Mouse (Mus musculus) right cerebral cortex, adult 2 months (tissue): ENCODE data around the gene Spef2.
"Not testable (repeated sequence)": the region's sequence is repeated elsewhere in the genome, so short reads cannot be mapped to it uniquely, and the experiment has no call there.

Experiments used
- DNase-seq, 2 experiments: peaks; one replicate each; pipeline ENCODE4 v3.0.0; 2021 to 2022; ENCODE audit warnings: low spot score in 2 of 2

Spef2 gene

DNA sequence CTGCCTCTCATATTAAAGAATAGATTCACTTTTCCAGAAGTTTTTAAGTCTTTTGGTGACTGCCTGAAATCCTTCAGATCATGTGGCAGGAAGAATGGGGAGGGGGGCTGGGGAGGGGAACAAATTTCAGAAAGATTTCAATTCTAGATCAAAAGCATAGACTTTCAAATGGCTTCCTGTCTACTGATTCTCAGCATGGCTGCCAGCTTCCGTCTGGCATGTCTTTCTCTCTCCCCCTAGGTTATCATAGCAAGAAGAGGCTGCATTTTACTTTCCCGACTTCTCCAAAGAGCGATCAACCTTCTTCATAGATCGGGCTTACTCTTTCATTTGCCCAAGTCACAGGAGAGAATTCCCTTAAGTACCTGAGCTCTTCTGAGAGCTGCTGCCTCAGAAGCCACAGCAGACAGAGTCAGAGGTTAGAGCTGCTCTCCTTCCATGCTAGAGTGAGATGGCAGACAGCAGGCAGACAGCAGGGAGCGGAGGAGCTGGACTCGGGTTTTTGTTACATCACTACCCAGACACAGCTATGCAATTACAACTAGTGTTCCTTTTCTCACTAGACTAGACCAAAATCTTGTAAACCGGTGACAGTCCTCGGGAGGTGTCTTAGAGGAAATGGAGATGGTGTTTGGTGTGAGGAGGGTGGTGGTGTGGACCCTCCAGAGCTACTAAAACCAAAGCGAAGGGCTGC lies 71.2 kb downstream of the Spef2 start:
- no peak for DNase-seq

DNA sequence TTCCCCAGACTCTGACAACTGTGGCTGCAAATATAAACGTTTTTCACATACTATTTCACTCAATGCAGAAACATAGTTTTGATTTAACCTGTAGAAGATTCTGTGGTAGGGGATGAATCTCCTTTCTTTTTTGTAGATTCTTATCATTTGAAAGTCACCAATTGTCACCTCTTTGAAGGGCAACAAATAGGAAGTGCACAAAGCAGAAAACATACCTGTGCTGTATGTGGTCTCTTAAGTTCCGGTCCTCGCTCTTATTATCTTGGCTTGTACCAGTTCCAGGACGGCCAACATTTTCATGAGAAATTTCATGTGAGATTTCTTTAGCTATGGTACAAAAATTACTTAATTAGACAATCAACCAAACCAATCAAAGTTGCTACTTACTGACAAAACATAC lies 80.1 kb downstream of the Spef2 start:
- no peak for DNase-seq

DNA sequence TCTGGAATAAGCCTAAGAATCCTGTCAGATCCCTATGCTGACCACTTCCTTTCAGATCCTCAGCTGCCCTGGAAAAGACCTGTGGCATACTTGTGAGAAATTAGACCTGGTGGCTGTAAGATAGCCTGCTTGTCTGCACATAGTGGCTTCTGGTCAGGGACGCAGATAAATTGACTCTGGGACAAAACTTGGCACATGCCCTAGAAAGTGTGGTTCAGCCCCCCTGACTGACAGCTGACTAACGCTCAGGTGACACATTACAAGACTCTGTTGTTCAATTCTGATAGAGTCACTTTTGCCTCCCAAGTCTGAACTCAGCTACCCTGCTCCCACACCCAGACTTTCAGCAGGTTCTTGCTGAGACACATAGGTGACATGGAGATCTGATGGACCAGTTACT lies 83.7 kb downstream of the Spef2 start:
- DNase-seq: not testable (repeated sequence)

DNA sequence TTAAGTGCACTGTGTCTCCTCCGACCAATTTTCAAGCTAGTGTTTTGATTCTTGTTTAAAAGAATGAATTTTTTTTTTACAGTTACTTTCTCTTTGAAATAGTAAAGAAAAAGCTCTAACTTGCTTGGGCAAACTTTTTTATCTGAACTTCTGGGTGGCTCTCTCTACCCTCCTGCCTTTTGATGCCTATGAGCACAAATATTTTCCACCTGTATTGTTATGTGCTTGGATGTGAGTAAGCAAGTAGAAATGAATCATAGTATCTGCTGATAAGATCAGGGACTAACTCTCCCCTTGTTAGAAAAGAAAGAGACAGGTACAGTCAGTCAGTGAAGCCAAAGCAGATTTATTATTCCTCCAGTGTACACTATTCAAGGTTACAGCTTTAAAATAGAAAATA lies 87.5 kb downstream of the Spef2 start:
- DNase-seq: no peak

DNA sequence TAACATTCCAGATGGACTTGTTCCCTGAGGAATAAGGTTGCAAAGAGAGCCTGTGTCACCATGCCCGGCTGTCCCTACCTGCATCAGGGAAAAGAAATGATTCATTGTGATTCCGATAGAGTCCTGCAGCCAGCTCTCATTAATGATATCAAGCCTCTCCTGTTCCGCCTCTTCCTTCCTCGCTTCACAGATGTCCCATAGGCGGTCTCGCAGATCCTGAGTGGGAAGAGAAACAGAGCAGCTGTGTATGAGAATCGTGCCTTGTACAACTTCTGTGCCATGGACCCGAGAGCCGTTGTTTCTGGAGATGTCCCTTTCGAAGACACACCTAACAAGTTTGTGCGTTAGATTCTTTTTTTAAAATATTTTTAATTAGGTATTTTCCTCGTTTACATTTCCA lies 114.2 kb downstream of the Spef2 start:
- DNase-seq: peak; percentile 9 to 13

DNA sequence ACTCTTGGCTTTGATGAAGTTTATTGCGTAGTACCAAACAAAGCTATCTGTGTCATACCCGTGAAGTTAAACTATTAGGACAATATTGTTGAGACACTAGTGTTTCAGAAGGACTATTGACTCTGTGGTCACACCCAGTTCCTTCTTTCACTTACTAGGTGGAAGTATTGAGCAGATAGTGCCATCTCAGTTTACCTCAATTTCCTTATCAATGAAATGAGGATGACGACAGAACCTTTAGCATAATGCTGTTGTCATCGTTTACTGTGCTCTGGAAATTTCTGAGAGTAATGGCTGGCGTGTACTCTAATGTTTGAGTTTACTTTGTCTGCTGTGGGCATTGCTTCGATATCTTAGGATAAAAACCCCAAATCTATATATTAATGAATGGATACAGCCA lies 117.0 kb downstream of the Spef2 start:
- DNase-seq: no peak

DNA sequence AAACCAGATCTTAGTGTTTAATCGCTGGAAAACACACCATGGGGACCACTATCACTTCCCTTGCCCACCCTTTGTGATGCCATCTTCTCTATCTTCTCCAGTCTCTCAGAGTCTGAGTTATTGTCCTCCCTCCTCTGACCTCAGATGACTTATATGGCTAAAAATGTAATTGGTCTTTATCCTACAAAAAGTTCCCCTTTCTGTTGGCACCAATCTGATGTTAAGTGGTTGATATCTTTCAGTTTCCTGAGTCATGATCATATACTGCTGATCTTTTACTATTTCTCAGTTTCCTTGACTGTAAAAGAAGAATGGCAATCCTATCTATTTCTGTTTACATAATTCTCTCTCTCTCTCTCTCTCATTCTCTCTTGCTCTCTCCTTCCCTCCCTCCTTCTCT lies 119.0 kb downstream of the Spef2 start:
- no peak for DNase-seq

DNA sequence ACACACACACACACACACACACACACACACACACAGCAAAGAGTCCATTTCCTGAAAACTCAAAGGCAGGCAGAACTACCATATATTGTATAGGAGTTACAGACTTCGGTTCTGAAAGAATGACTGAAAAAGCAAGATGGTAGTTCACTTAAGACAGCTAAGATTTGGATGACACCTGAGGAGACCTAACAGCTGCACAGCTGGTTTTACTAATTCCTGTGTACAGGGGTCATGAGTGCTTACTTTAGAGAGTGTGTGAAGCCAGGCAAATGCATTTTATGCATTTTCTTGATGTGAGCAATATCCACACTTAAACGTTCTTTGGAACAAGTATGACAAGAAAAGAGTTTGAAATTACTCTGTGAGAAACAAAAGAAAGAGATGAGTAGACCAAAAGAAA lies 124.0 kb downstream of the Spef2 start:
- DNase-seq: no peak

DNA sequence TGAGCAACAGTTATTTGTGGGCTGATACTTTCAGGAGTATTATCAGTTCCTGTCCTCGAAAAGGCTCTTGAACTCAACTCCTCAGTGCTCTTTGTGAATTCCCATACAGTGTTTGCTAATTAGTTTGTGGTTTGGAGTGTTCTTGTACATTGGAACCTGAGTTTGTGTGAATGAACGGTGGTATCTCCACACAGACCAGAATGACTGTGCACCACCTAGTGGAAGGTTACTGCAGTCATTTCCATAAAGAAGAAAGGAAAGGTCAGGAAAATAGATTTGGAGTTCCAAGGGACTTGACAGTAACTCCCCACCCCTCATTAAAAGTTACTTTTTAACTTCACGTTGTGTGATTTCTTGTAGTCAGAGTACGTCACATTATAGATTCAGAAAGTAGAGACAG lies 140.5 kb downstream of the Spef2 start:
- DNase-seq: peak; percentile 8 to 24

DNA sequence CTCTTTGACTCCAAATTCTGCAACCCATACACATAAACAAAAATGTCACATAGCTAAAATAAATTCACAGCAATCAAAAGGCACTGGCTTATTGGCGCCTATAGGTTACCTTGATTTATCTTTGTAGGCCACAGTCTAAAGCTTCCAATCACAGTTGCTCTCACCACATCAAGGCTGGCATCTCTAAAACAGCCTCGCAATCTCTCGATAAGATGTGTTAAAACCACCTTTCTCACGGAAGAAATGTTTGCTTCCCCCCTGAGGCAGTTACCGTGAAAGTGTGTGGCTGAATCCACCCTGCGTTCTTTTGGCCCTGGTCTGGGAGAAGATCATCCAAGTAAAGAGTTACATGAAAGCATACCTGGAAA lies 148.6 kb downstream of the Spef2 start:
- DNase-seq: no peak

DNA sequence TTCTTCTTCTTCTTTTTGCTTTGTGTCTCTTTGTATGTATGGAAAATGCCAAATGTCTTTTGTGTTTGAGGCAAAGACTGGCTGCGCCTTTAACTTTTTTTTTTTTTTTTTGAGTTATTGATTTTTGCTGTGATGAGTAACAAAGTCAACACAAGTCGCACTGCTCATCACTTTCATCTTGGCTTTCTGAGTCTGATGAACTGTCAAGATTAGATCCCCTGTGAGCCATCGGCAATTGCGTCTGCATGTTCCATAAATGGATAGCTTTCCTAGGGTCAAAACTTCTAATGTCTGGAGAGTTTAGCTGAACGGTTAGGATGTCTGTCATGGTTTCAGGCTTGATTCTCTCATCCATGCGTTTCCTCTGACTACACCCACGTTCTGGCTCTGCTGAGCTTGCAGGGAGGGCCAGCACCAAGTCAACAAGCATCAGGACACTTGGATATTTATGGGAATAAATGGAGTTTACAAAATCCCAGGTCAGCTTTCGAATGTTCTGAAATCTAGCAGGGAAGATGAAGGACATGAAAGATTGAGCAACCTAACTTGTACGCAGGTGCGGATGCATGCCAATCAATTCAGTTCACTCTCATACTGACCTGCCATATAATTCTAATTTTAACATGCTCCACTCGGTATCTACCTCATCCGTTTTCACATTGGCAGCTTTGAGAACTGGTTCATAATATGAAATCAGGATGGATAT lies 149.1 kb downstream of the Spef2 start:
- DNase-seq: no peak

DNA sequence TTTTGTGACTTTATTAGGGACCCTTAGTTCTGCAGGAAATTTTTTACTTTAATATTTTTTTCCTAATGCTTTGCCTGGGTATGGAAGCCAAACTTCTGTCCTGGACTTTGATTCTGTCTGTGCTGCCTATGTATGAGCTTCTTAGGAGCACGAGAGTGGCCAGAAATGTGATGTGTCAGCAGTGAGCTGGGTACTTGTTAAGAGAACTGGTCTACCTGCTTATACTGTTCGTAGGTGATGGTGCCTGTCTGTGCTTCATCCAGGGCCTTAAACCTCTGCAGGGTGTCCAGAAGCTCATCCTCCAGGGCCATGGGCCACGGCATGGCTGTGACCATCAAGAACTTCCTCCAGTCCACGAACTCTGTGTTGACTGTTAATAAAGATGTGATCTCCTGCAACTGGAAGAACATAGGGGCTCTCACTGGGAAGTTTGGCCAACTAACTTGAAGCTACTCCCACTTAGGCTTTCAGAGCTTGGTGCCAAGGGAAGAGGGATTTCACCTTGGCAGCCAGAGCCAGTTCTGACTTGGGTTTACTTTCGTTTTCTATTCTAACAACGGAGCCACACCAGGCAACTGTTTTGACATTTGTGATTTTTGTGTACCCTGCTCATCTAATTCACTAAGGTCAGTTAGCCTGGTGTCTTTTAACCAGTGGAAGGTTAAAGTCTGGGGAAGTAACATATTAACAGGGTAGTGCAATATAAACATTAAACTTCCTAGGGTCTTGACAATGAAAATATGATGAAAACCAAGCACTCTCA lies 152.2 kb downstream of the Spef2 start:
- DNase-seq: no peak

DNA sequence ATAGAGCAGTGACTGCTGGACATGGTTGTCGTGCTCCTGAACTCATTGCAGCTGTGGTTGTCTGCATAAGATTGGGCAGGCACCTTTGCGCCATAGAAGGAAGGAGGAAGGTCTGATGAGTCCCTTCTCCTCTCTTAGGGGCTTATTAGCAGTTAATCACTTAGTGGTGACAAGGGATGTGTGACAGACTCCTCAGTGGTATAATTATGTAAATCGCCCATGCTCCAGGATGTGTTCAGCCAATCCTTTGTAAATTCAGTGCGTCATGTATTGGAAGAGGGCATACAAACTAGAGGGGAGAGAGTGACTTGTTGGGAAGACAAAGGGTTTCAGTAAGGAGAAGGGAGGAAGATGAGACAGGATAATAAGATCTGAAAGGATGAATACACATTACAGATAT lies 158.7 kb downstream of the Spef2 start:
- no peak for DNase-seq

DNA sequence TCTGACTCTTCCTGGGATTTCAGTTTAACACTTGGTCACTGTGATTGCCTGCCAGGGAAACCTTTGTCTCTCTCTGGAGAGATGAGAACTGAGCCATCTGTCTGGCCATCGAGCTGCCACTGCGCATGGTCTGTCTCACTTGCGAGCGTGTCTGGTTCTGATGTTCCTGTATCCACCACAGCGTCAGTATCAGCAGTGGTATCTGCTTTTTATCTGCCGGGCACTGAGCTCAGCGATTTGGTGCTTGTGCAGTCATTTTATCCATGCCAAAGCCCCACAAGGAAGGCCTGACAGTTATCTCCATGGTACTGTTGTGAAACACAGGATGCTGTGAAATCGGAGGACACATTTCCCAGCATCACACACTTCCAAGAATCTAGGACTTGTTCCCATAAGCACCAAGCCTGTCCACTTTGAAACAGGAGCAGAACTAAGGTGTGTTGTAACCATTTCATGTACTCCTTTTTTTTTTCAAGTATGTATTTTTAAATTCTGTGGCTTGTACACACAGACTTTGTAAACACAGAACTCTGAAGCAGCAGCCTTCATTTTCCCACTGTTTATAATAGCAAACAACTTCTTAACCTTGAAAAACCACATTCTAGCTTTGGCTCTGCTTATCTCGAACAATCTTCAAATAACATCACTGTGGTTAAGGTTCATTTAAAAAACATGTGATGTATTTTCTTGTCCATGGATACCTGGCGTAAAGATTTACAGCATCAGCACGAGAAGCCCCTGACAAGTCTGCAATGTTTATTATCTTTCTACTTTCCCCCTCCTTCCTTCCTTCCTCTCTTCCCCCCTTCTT lies 168.0 kb downstream of the Spef2 start:
- no peak for DNase-seq

DNA sequence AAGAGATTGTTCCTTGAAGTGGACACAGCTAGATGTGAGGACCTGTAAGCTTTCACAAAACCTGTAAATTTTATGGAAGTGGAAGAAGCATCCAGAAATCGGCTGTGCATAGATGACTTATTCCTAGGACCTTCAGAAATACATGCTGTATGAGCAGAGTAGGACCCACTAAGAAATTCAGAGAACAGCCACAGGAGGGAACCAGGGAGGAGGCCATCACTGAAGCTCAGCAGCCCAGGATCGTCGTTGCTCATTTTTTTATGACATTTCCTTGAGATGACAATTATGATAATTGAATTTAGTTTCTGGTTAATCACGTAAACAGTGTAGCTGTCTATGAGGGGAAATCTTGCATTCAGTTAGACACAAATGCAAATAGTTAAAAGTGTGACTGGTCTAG lies 171.4 kb downstream of the Spef2 start:
- no peak for DNase-seq

DNA sequence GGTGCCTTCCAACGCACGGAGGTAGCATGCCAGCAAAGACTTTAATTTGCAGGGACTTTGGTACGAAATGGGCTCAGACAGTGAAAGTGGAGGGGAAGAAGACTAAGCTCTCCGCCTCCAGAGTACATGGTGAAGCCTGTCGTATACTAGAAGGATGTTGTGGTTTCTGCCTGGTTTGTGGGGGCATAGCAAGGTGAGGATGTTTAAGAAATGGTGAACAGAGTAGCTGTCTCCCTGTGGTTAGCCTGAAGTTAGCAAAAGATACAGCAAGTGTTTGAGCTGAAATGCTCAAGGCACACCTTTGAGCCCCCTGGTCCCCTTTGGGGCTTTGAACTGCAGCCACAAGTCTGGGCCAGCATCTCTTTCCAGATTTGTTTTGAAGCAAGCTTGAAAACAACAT lies 173.9 kb downstream of the Spef2 start:
- no peak for DNase-seq

DNA sequence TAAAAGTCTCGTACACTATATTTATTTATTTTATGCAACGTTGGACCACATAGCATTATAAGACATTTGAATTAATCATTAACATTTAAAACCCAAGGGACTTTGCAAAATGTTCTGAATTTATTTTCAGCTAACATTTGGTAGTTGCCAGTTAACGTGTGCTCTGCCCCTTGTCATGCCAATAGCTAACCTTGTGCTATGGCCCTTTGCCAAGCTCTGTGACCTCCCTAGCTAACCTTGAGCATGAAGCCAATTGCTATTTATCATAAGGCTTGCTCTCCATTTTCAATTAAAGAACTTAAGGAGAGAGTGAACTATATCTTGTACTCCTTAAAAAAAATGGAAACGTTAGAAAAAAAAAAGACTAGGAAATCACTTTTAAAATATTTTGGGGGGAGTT lies 175.3 kb downstream of the Spef2 start:
- DNase-seq: no peak

DNA sequence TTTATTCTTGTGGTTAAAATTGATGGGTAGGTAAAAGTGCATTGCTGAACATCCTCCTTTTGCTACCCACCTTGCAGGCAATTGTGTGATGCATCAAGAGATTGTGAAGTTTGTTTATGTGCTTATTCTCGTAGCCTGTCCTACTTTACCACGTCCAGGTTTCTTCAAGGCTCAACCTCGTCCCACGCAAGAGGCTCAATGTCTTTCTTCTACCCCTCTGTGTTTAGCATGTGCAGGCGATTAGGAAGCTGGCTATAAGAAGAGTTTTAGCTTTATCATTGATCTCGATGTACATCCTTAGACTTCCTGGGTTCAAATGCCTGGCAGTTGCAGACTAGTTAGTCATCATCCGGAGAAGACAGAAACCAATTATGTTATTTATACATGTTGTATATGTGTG lies 176.0 kb downstream of the Spef2 start:
- DNase-seq: no peak

DNA sequence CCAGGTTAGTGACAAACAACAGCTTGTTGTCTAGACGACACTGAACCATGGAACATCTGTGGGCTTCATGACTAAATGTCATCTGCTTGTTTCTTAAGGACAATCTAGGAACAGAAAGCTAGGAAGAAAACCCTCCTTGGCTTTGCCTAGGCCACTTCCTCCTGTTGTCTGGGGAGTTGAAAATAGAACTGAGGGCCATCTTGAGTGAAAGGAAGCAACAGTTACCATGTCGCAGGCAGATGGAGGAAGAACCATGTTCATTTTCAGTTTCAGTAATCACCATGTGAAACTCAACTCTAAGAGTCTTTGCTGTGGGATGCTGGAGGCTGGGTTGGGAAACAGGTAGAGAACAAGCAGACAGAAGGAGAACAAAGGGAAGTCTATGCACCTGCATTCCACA lies 176.8 kb downstream of the Spef2 start:
- DNase-seq: no peak

DNA sequence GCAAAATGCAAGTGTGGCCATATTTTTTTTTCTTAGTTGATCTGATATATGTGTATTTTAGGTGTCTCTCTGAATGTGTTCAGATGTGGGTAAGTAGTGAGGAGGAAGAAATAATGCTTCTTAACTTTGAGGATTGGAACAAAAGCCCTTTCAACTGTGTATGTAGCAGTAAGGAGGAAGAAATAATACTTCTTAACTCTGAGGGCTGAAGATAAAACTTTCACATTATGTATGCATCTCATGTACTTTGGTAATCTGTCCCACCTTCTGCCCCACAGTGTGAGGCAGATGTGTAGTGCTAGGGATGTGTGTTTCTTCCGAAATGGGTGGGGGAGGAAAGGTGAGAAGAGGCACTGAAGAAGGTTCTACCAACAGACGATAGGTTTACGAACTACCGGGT lies 181.4 kb downstream of the Spef2 start:
- DNase-seq: no peak

DNA sequence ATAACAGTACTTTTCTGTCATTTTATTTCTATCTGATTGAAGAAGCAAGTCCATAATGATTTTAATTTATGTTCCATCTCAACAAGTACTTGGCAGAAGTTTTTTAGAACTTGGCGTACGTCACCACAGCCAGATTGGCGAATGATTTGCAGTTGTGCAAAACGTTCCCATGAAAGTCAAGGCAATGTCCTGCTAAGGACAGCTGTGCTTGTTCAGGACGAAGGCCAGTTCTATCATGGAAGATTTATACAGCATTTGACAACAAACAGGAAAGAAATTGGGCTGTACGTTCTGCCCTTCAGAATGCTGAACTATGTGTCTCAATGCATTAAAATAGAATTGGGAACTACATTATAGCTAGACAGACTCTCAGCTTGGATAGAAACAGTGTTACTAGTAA lies 183.3 kb downstream of the Spef2 start:
- DNase-seq: no peak

DNA sequence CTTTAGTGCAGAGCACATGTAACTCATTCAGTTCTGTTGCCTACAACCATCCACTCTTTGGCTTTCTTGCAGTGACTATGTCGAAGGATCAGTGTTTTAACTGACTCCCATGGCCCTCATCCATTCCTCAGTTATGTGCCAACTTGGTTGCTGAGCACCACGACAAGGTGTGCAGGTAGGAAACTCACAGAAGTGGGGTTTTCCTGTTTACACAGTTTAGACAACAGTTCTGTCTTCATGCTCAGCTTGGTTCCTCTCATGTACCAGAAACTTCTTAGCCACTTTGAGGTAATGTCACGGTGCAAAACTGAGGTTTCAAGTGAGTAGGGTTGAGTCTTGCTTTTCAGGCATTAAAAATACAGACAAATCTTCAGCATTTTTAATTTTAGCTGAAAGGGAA lies 184.5 kb downstream of the Spef2 start:
- DNase-seq: no peak
